Mouse (Mus musculus) neutrophil, adult 5-6 weeks (primary cell): ENCODE measurements around the gene Mnd1. TPM values are rescaled to one million over a fixed set of nuclear protein-coding genes. Genes with fewer than 3 reads are reported as not detected.
A peak's percentile ranks its signal among the peaks of the same experiment; 100 is the strongest.

Experiments used
- ATAC-seq: fragments of 151-379, 151-347 bp; 2 replicates; pipeline ENCODE4 v1.8.0; 2017; ENCODE audit warnings: mild to moderate bottlenecking, moderate TSS enrichment; ENCODE audit not compliant: insufficient number of reproducible peaks, poor library complexity, low FRiP score, severe bottlenecking; ENCODE audit errors: extremely low read depth
- total RNA-seq: library from RNA; stranded (forward); fragments of 200-1000 nt; gene quantifications from 2 replicates; pipeline ENCODE4 v1.2.3, GENCODE M21; 2017

Gene Mnd1
- total RNA-seq, 1 experiment from 2014 or later = 0.81 TPM

DNA sequence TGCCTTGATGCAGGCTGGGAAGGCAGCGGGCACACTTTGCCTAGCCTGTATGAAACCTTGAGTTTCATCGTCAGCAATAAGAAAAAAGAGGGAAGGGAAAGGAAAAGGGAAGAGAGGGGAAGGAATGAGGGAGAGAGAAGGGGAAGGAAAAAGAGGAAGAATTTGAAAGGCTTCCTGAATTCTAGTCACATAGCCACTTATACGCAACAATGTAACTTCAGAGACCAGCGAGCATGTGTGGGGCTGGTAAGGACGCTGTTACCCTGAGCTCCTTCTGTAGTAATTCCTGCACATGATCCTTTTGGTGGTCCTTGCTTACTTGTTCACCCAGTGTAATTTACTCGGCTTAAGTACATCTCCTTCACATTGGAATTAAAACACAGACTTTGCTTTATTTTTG is 13.4 kb upstream of the Mnd1 start:
- ATAC-seq = no peak

DNA sequence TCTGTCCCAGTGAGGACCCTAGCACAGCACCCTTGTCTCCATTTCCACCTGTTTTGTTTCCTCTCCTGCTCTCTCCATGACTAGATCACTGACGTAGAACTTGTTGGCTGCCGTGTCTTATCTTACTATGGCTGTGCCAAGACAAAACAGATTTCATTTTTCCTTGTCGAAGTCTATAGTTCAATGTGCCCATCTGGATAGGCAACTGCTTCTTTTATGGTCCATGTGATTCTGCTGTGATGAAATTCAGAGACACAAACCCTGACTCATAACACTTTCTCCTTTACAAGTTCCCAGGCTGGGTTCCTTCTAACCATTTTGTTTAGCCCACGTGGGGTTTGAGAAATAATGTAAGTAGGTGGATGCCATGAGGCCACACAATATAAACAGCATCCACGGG is 10.5 kb upstream of the Mnd1 start:
- no peak for ATAC-seq

DNA sequence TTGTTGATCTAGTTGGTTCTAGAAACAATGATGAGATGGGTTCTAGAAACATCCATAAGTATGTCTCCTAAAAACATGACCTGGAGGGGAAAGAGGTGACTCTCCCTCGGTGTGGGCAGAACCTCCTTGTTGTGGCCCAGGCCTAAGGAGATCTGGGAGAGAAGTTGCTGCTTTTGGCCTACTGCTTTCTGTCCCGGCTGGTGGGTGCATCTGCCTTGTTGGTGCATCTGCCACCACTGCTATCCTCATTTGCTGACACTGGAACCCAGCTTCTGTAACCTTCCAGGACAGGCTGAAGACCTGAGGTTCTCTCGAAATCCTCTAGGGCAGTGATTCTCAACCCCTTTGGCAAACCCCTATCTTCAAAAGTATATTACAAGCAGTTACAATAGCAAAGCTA is 9.8 kb upstream of the Mnd1 start:
- ATAC-seq = no peak

DNA sequence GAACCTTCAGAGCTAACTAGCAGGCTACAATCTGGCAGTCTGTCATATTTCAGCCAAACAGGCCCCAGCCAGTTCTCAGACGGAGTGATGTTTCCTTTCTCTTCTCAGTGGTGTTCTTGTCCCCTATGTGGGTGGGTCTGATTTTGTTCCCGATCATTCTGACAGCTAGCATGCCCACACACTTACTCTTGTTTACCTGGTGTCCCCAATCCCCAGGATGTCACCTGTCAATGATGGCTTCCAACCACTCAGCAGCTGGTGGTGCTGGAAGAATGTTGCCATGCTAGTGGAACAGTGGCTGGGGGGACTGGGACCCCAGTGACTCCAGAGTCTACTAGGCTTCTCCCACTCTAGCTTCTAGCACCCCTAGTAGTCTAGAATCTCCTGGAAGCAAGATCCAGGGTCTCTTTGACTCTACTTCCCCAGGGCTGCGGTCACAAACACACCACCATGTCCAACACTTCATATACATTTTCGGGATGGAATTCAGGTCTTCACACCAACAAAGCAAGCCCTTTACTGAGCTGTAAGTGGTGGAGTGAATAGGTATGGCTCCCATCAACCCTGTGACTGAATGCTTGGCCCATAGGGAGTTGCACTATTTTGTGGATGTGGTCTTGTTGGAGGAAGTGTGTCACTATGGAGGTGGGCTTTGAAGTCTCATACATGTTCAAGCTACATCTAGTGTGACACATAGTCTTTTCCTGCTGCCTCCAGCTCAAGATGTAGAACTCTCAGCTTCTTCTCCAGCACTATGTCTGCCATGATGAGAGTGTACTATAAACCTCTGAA is 2.2 kb upstream of the Mnd1 start:
- ATAC-seq = no peak

- no peak for ATAC-seq
These were observed 1.4 kb upstream of the Mnd1 start for GRCm38 (mm10) chr3:84157011-84157410.

- no peak for ATAC-seq
These were observed 519 bp upstream of the Mnd1 start for GRCm38 (mm10) chr3:84156105-84156504.

DNA sequence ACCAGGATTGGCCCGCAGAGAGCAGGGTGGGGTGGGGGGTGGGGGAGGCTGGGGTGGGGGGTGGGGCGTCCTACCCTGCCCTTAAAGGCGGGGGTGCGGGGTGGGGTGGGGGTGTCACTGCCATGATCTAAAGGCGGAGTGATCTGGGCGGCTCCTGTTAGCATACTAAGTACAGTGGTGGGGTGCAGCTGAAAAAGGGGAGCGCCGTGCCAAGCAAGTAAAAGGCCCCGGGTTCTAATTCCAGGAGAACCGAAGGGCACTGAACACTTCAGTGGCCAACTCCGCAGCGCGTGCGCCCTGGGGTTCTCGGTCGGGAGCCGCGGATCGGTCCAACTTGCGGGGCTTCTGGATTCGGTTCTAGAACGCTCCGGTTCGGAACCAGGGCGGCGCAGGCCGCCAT is 440 bp downstream of the Mnd1 start:
- ATAC-seq = no peak

- no peak for ATAC-seq
These were observed 855 bp downstream of the Mnd1 start for GRCm38 (mm10) chr3:84154721-84155141.

DNA sequence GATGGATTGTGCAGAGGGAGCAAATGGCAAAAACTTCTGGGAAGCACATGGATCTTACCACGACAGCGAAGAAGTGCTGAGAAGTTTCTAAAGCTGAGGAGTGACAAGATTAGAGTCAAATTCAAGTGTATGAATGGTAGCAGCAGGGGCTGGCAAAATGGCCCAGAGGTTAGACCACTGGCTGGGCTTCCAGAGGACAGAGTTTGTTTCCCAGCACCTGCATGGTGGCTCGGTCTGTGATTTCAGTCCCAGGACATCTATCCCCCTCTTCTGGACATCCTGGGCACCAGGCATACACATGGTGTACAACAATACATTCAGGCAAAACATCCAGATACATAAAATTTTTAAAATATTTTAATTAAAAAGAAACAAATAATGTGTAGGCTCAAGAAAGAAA is 5.8 kb downstream of the Mnd1 start:
- no peak for ATAC-seq

- ATAC-seq = no peak
These were observed 14.6 kb downstream of the Mnd1 start for GRCm38 (mm10) chr3:84140947-84141346.

- no peak for ATAC-seq
These were observed 19.1 kb downstream of the Mnd1 start for GRCm38 (mm10) chr3:84136509-84136908.

- ATAC-seq = no peak
These were observed 19.7 kb downstream of the Mnd1 start for GRCm38 (mm10) chr3:84135933-84136332.

DNA sequence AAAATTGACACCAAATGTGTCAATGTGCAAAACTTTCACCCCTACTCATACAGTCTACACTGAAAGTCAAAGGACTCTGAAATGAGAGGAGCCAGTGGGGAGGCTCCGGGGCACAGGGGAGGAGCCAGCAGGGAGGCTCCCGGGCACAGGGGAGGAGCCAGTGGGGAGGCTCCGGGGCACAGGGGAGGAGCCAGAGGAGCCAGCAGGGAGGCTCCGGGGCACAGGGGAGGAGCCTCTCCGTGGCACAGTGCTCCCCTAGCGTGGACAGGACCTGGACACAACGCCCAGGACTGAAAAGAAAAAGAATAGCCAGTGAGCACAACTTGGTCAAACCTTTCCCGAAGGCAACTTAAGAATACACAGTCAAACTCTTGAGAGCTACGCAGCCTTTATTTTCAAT is 20.2 kb downstream of the Mnd1 start:
- ATAC-seq = peak; percentile 48; the same call in 1 of the 2 replicates

GRCm38 (mm10) chr3:84131369-84131768 is 24.2 kb downstream of the Mnd1 start:
- ATAC-seq = no peak

DNA sequence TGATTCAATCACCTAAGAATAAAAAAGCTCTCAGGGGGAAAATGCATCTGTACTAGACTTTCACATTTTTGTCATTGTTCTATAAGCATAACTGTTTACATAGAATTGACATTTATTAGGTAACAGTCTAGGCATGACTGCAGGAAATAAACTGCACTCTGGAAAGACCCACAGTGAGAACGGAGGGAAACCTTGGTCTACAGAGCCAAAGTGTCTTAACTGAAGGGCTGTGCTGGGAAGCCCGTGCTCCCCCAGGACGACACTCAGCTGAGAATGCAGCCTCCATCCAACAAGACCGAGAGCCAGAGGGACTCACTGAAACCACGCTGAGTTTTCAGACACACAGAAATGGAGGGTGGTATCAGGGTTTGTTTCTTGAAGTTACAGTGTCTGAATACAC is 24.8 kb downstream of the Mnd1 start:
- ATAC-seq = no peak

DNA sequence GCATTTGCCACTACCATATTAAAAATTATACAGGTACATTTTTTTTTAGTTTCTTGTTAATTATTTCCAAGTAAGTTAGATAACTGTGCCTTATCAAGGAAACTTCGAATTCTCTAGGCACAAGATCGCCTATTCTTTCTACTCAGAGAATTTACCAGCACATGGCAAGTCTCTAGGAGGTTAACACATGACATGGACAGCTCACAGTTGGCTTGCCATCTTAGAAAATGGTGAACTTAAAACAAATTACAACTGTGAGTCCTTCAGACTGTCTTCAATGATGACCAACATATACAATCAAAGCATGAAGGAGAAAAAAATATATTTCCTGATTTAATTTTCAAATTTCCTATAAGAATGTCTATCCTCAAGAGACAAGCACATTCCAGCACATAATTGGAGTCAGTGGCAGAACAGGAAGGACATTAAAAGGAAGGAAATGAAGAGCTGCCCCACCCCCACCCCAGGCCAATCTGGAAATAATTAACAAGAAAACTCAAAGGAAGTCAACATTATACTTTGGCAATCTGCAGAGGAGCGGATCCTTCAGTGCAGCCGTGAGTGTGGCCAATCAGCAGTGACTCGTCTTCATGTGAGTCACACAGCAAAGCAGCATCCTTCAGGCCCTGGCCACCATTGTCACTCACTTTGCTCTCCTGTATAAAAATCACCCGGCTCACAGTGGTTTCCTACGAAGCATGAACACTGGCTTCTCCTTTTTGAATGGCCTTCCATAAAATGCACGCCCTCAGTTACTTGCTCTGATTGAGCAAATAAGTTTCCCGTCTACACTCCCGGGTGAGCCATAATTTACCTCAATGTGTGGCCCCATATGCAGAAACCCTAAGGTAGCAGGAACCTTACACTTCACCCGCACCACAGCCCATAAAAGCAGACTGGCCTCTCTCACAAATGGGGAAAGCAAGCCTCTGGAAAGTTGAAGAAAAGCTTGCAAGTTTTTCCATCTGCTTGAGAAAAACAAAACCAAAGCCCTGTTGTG is 26.4 kb downstream of the Mnd1 start:
- no peak for ATAC-seq

- no peak for ATAC-seq
These were observed 28.2 kb downstream of the Mnd1 start for GRCm38 (mm10) chr3:84127431-84127830.

GRCm38 (mm10) chr3:84126721-84127120 is 28.9 kb downstream of the Mnd1 start:
- peak; percentile 46 for ATAC-seq

DNA sequence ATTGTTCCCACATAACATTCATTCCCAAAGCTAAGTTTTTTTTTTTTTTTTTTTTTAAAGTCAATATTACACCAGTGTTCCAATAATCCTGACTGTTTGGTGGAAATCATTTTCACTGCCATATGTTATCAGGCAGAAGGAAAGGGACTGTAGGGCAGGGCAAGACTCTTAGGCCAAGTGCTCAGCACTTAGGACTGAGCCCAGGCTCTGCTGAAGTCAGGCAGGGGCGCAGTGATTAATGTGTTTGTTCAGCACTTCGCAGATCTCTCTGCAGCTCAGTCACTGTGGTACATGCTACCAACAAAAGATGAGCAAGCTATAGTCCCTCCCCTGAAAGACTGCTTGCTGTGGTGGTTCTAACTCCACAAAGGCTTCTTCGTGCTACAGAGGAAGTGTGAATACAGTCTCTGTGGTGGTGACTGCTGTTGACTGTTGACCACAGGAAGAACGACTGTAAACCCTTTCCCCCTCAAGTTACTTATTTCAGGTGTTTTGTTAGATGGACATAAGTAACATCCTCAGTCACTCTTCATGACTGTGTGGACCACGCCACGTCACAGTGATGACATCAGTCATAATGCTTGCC is 29.8 kb downstream of the Mnd1 start:
- peak; percentile 35 for ATAC-seq
